Mouse (Mus musculus) myocyte (in vitro differentiated cells): ENCODE data around the gene Mzf1.

Source experiments
- CEBPB ChIP-seq: IDR thresholded peaks from 2 replicates; pipeline ENCODE4 v1.6.1; 2011; ENCODE audit warnings: mild to moderate bottlenecking, moderate library complexity; ENCODE audit not compliant: poor library complexity, insufficient read depth, severe bottlenecking
- E2F4 ChIP-seq: IDR thresholded peaks from one replicate; pipeline ENCODE4 v1.6.1; 2011; ENCODE audit warnings: mild to moderate bottlenecking, control low read depth, moderate library complexity; ENCODE audit not compliant: insufficient read depth
- MAX ChIP-seq: IDR thresholded peaks from one replicate; pipeline ENCODE4 v1.6.1; 2011; ENCODE audit warnings: low read depth, mild to moderate bottlenecking, control low read depth
- MYOD1 ChIP-seq, 3 experiments: IDR thresholded peaks; one replicate each; pipeline ENCODE4 v1.6.1; 2011; ENCODE audit warnings: control low read depth in 2 of 3, low read depth in 2 of 3, mild to moderate bottlenecking in 2 of 3, moderate library complexity in 1 of 3; ENCODE audit not compliant: insufficient read length in 2 of 3, control insufficient read depth in 1 of 3
- MYOG ChIP-seq, 3 experiments: IDR thresholded peaks; one replicate each; pipeline ENCODE4 v1.6.1; 2011; ENCODE audit warnings: control low read depth in 2 of 3, low read depth in 2 of 3, mild to moderate bottlenecking in 2 of 3; ENCODE audit not compliant: insufficient read length in 2 of 3, control insufficient read depth in 1 of 3, insufficient read depth in 1 of 3
- POLR2A ChIP-seq: IDR thresholded peaks from one replicate; pipeline ENCODE4 v1.6.1; 2011; ENCODE audit warnings: low read depth, mild to moderate bottlenecking, control low read depth, moderate library complexity; ENCODE audit not compliant: insufficient read length
- POLR2AphosphoS2 ChIP-seq: IDR thresholded peaks from one replicate; pipeline ENCODE4 v1.6.1; 2011; ENCODE audit warnings: low read depth, control low read depth; ENCODE audit not compliant: insufficient read length
- REST ChIP-seq: IDR thresholded peaks from one replicate; pipeline ENCODE4 v1.6.1; 2011; ENCODE audit warnings: mild to moderate bottlenecking, control low read depth, moderate library complexity; ENCODE audit not compliant: insufficient read depth, insufficient read length
- SRF ChIP-seq: IDR thresholded peaks from one replicate; pipeline ENCODE4 v1.6.1; 2011; ENCODE audit warnings: low read depth; ENCODE audit not compliant: control insufficient read depth, insufficient read length
- TCF12 ChIP-seq: IDR thresholded peaks from one replicate; pipeline ENCODE4 v1.6.1; 2011; ENCODE audit warnings: mild to moderate bottlenecking, control low read depth; ENCODE audit not compliant: poor library complexity, insufficient read depth, severe bottlenecking
- TCF3 ChIP-seq: IDR thresholded peaks from one replicate; pipeline ENCODE4 v1.6.1; 2011; ENCODE audit warnings: low read depth, control low read depth; ENCODE audit not compliant: insufficient read length
- USF1 ChIP-seq: IDR thresholded peaks from one replicate; pipeline ENCODE4 v1.6.1; 2011; ENCODE audit warnings: low read depth, mild to moderate bottlenecking, control low read depth, moderate library complexity

GRCm38 (mm10) chr7:13042511-13042910 is 12.1 kb downstream of the Mzf1 start:
- no peak for TF ChIP-seq POLR2A
- TF ChIP-seq E2F4, result no peak
- TF ChIP-seq MYOD1 (IDR thresholded peaks at IDR 0.05; ENCODE audit: control insufficient read depth in 1 of 3, insufficient read length in 2 of 3, low read depth in 2 of 3), result no peak
- no peak for TF ChIP-seq POLR2AphosphoS2
- no peak for TF ChIP-seq MAX
- no peak for TF ChIP-seq REST
- TF ChIP-seq CEBPB, result no peak
- no peak for TF ChIP-seq TCF12
- no peak for TF ChIP-seq USF1
- no peak for TF ChIP-seq MYOG (IDR thresholded peaks at IDR 0.05; ENCODE audit: control insufficient read depth in 1 of 3, insufficient read depth in 1 of 3, insufficient read length in 2 of 3, low read depth in 2 of 3)
- no peak for TF ChIP-seq SRF
- no peak for TF ChIP-seq TCF3
